In the genomic region with DNA sequence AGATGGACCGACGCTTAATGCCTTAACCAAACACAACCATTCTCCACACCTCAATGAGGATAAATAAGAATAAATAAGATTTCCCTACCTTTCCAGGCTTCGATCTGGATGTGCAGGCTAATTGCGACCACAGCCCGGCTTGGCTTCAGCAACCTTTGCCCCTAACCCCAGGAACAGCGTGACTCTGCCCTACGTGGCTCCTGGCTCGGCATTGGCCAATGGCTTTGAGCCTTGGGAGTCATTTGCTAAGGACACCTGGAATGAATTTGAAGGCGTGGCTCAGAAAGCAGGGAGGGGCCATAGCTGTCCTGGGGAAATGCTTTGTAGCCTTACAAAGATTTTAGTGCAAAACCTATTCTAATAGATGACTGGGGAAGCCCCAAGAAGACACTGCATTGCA, we compare ENCODE assay signal across 12 mouse cellular contexts. TPM values are rescaled to one million over a fixed set of nuclear protein-coding genes. Genes with fewer than 3 reads are reported as not detected.
DNase-seq lines count a peak whose midpoint lies in the region; ATAC-seq and TF ChIP-seq lines count a peak whose summit lies in the region.
"Had no signal": no experiment of that assay in that cellular context is flagged by ENCODE, and none has a peak within 500 bp of the region (broad histone marks: within the 10 kb centered on the region; RNA-seq: fewer than 3 reads in every experiment).

No protein-coding gene starts in this region.

- TF ChIP-seq CTCF in forebrain, postnatal 0 days (IDR thresholded peaks at IDR 0.05; ENCODE audit: low read depth), result no peak

- WGBS in embryonic facial prominence, embryonic 11.5 days, result 34% methylated on average over 9 of the region's 9 CpGs
- WGBS in limb, embryonic 11.5 days, result 24% methylated on average over 9 of the region's 9 CpGs
- WGBS in stomach, embryonic 14.5 days, result 43% methylated on average over 9 of the region's 9 CpGs
- 69% methylated on average over 9 of the region's 9 CpGs for WGBS in forebrain, postnatal 0 days

- H3K9me3 ChIP-seq in embryonic facial prominence, embryonic 11.5 days (replicated peaks; ENCODE audit: control insufficient read depth, low read length), result no peaks in the 10 kb centered on the region
- no peaks in the 10 kb centered on the region for H3K9me3 ChIP-seq in limb, embryonic 11.5 days (ENCODE audit: control insufficient read depth, low read length)
- H3K9me3 ChIP-seq in stomach, embryonic 14.5 days (ENCODE audit: control insufficient read depth, low read depth, low read length), result no peaks in the 10 kb centered on the region
- H3K9me3 ChIP-seq in forebrain, postnatal 0 days (ENCODE audit: low read length), result no peaks in the 10 kb centered on the region
- H3K9me3 ChIP-seq: forebrain, embryonic 15.5 days had no signal

- no peak overlapping the region for H3K9ac ChIP-seq in embryonic facial prominence, embryonic 11.5 days (replicated peaks; ENCODE audit: low read length)
- no peak overlapping the region for H3K9ac ChIP-seq in limb, embryonic 11.5 days (ENCODE audit: low read length)
- no peak overlapping the region for H3K9ac ChIP-seq in stomach, embryonic 14.5 days (replicated peaks; ENCODE audit: low read depth, low read length)
- H3K9ac ChIP-seq in forebrain, postnatal 0 days, result no peak overlapping the region
- H3K9ac ChIP-seq: forebrain, embryonic 15.5 days had no signal

- no peaks in the 10 kb centered on the region for H3K27me3 ChIP-seq in embryonic facial prominence, embryonic 11.5 days (ENCODE audit: control insufficient read depth, insufficient read depth, low read length)
- H3K27me3 ChIP-seq in limb, embryonic 11.5 days (ENCODE audit: control insufficient read depth, insufficient read depth, low read length), result no peaks in the 10 kb centered on the region
- H3K27me3 ChIP-seq in stomach, embryonic 14.5 days (ENCODE audit: control insufficient read depth, insufficient read depth, low read length), result no peaks in the 10 kb centered on the region
- no peaks in the 10 kb centered on the region for H3K27me3 ChIP-seq in forebrain, postnatal 0 days (ENCODE audit: insufficient read depth, low read length)
- H3K27me3 ChIP-seq: forebrain, embryonic 15.5 days had no signal

- H3K27ac ChIP-seq in embryonic facial prominence, embryonic 11.5 days (replicated peaks; ENCODE audit: low read depth, low read length), result no peak overlapping the region
- H3K27ac ChIP-seq in limb, embryonic 11.5 days (replicated peaks; ENCODE audit: low read depth, low read length), result no peak overlapping the region
- H3K27ac ChIP-seq in stomach, embryonic 14.5 days (ENCODE audit: low read length), result no peak overlapping the region
- H3K27ac ChIP-seq in forebrain, postnatal 0 days (ENCODE audit: low read depth, low read length), result no peak overlapping the region
- H3K27ac ChIP-seq: forebrain, embryonic 15.5 days had no signal

- DNase-seq in embryonic facial prominence, embryonic 11.5 days (ENCODE audit: low spot score), result peak; percentile 65
- DNase-seq in kidney, adult 8-10 months, result peak; percentile 89 to 91
- peak; percentile 57 for DNase-seq in limb, embryonic 11.5 days (ENCODE audit: low spot score)
- DNase-seq in gastrocnemius, postnatal 10 days, result no peak
- no peak for DNase-seq in forebrain, postnatal 0 days
- DNase-seq in spleen, adult 18-20 months, result no peak
- no peak for DNase-seq in neural tube, embryonic 10.5 days (ENCODE audit: extremely low spot score, low spot score)
- DNase-seq: heart, postnatal 14 days had no signal

- no peaks in the 10 kb centered on the region for H3K4me1 ChIP-seq in embryonic facial prominence, embryonic 11.5 days (ENCODE audit: control insufficient read depth, insufficient read depth, low read length)
- H3K4me1 ChIP-seq in limb, embryonic 11.5 days (ENCODE audit: control insufficient read depth, insufficient read depth, low read length), result no peaks in the 10 kb centered on the region
- H3K4me1 ChIP-seq in stomach, embryonic 14.5 days (ENCODE audit: control insufficient read depth, insufficient read depth, low read length), result no peaks in the 10 kb centered on the region
- H3K4me1 ChIP-seq in forebrain, postnatal 0 days (ENCODE audit: insufficient read depth), result no peaks in the 10 kb centered on the region

- no peak overlapping the region for H3K4me3 ChIP-seq in embryonic facial prominence, embryonic 11.5 days (ENCODE audit: low read depth, low read length)
- H3K4me3 ChIP-seq in limb, embryonic 11.5 days (ENCODE audit: low read depth, low read length), result no peak overlapping the region
- H3K4me3 ChIP-seq in stomach, embryonic 14.5 days (ENCODE audit: low read depth, low read length), result peak overlapping the region; percentile 15; the same call in 1 of the 2 replicates
- no peak overlapping the region for H3K4me3 ChIP-seq in forebrain, postnatal 0 days (ENCODE audit: low read depth, low read length)
- H3K4me3 ChIP-seq: forebrain, embryonic 15.5 days had no signal

- no peak overlapping the region for H3K4me2 ChIP-seq in embryonic facial prominence, embryonic 11.5 days (ENCODE audit: low read depth, low read length)
- no peak overlapping the region for H3K4me2 ChIP-seq in limb, embryonic 11.5 days (ENCODE audit: low read depth, severe bottlenecking)
- no peak overlapping the region for H3K4me2 ChIP-seq in stomach, embryonic 14.5 days (replicated peaks; ENCODE audit: low read depth, low read length)
- no peak overlapping the region for H3K4me2 ChIP-seq in forebrain, postnatal 0 days (ENCODE audit: low read depth)
- H3K4me2 ChIP-seq: forebrain, embryonic 15.5 days had no signal

- H3K36me3 ChIP-seq in embryonic facial prominence, embryonic 11.5 days (replicated peaks; ENCODE audit: control insufficient read depth, insufficient read depth, low read depth, low read length), result no peaks in the 10 kb centered on the region
- no peaks in the 10 kb centered on the region for H3K36me3 ChIP-seq in limb, embryonic 11.5 days (ENCODE audit: control insufficient read depth, insufficient read depth, low read length)
- H3K36me3 ChIP-seq in stomach, embryonic 14.5 days (ENCODE audit: control insufficient read depth, insufficient read depth, low read length), result no peaks in the 10 kb centered on the region
- H3K36me3 ChIP-seq in forebrain, postnatal 0 days (ENCODE audit: insufficient read depth), result no peaks in the 10 kb centered on the region
- H3K36me3 ChIP-seq: forebrain, embryonic 15.5 days had no signal

- ATAC-seq in embryonic facial prominence, embryonic 11.5 days (replicated peaks; ENCODE audit: insufficient number of reproducible peaks, low FRiP score, low TSS enrichment, low read depth), result no peak
- ATAC-seq in limb, embryonic 11.5 days (ENCODE audit: insufficient number of reproducible peaks, low FRiP score, low TSS enrichment, low read depth), result no peak
- ATAC-seq in stomach, embryonic 14.5 days (ENCODE audit: insufficient number of reproducible peaks, insufficient read depth, low FRiP score, low read depth), result peak; percentile 74; the same call in 1 of the 2 replicates
- no peak for ATAC-seq in forebrain, postnatal 0 days
- ATAC-seq: forebrain, embryonic 15.5 days had no signal

RNA-seq across cellular contexts. Expression of a gene that starts 50.3 kb away (rescaled TPM):
- polyA plus RNA-seq in embryonic facial prominence, embryonic 11.5 days (2014; fragmentation: Nextera tagmentation; extraction: Ambion mirVana), result not detected in 2 replicates
- not detected in 2 replicates for polyA plus RNA-seq in limb, embryonic 11.5 days (2014; fragmentation: Nextera tagmentation; extraction: Ambion mirVana)
- polyA plus RNA-seq in stomach, embryonic 14.5 days (2014; fragmentation: Nextera tagmentation; extraction: Ambion mirVana), result 2.2 and 3.0 TPM in 2 replicates
- under 1 TPM in 1 of 2 experiments, not detected in 1; 0.23 TPM for total RNA-seq in gastrocnemius, postnatal 10 days (2021)
- total RNA-seq in forebrain, postnatal 0 days (2014; rRNA removed), result not detected in 2 replicates
- not detected in 2 replicates for polyA plus RNA-seq in forebrain, postnatal 0 days (2015; fragmentation: Nextera tagmentation; extraction: Ambion mirVana)
- total RNA-seq: heart, postnatal 14 days; layer of hippocampus, adult 8-10 months had no signal
- polyA plus RNA-seq: limb, embryonic 14.5 days had no signal

Comparison
In these comparisons a context has a peak if more than half of its experiments do, and no peak if none do; other contexts are left out.
1. DNase-seq: peak in embryonic facial prominence, embryonic 11.5 days (single experiment), kidney, adult 8-10 months (2 of 2) and limb, embryonic 11.5 days (single experiment); none in gastrocnemius, postnatal 10 days (single experiment), forebrain, postnatal 0 days (single experiment), spleen, adult 18-20 months (0 of 2) and neural tube, embryonic 10.5 days (single experiment).